Mouse (Mus musculus): ENCODE measurements around the gene Eif2b4. TPM values are rescaled to one million over a fixed set of nuclear protein-coding genes. Genes with fewer than 3 reads are reported as not detected.

Gene Eif2b4
- polyA plus RNA-seq, 1 experiment from 2014 or later = 73.1 TPM

DNA sequence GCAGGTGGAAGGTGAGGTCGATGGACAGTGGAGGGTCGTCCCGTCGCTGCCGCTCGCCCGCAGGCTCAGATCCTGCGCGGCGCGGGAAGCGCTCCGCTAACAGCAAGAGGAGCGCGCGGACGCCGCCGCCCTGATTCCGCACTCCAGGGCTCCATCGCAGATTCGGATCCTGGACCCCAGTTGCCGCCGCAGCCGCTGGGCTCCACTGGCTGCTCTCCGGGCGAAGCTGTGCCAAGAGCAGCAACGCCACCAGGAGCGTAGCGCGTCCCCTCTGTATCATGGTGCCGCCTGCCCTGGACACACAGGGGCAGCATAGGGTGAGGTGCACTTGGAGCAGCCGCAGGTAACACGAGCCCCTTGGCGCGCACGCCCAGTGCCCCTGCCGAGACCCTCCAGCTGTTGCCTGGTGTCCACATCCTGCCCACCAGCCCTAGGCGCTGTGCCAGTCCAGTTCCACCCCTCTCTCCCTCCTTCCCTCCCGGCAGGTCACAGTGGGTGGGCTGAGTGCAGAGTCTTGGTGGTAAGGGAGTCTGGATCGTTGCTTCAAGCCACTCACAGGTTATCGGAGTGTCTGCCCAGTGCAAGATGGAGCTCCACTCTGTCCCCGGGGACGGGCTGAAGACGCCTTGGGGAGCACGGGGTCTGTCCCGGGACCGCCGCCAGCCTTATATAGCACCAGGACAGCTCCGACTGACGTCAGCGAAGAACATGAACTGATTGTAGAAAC, 54.8 kb downstream of the Eif2b4 start, which contains the start of gene Ucn:
Ucn (minus strand) TSS at position 589 of the 727 bp plus-strand sequence.
- 5% methylated on average over 52 of the region's 52 CpGs for WGBS (ENCODE audit: insufficient replicate concordance)
- Histone ChIP-seq H3K9ac (no peak within 1 kb of the TSS), H3K4me1 (no peaks in the 10 kb centered on the region), H3K4me2 (peak within 1 kb of the TSS; percentile 14; the same call in 1 of the 2 replicates), H3K36me3 (peaks cover 12% of the 10 kb centered on the region; the same call in 1 of the 2 replicates), H3K9me3 (replicated peaks) (no peaks in the 10 kb centered on the region), H3K27me3 (replicated peaks) (peaks cover 68% of the 10 kb centered on the region), H3K27ac (no peak within 1 kb of the TSS), H3K4me3 (0 out of 2 replicates have a peak within 1 kb of the TSS, but pooled peaks have one; percentile 6)
- no peak for ATAC-seq

DNA sequence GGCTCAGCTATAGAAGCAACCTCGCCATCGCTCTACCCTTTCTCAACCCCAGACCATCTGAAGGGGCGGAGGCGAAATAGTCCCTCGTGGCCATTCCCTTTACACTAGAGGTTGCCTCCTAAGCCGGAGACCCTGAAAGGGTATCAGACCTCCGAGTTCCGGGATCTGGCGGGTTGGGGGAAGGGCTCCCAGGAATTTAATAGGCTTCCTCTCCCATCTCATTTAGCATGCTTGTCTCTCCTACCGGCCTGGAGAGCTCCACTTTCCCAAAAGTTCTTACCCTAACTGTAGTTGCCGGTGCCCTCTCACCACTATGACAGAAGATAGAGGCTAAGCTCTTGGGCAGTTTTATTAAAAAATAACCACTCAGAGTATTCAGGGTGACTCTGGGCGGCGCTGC, 55.6 kb downstream of the Eif2b4 start:
- Histone ChIP-seq H3K9ac (no peak overlapping the region), H3K36me3 (peaks cover 10% of the 10 kb centered on the region; the same call in 1 of the 2 replicates), H3K4me2 (0 out of 2 replicates have a peak overlapping the region, but pooled peaks have one; percentile 14), H3K27ac (no peak overlapping the region), H3K27me3 (replicated peaks) (peaks cover 76% of the 10 kb centered on the region), H3K9me3 (replicated peaks) (no peaks in the 10 kb centered on the region), H3K4me1 (no peaks in the 10 kb centered on the region), H3K4me3 (0 out of 2 replicates have a peak overlapping the region, but pooled peaks have one; percentile 6)
- WGBS (ENCODE audit: insufficient replicate concordance) = 2% methylated on average over 13 of the region's 13 CpGs
- no peak for ATAC-seq

Other genes starting within 250 kb of the Eif2b4 start
- gene Cgref1, start 247.8 kb downstream of the Eif2b4 start, polyA plus RNA-seq (2016; fragmentation: Nextera tagmentation; extraction: Ambion mirVana) = 4.2 and 5.1 TPM in 2 replicates
- gene Preb, start 233.1 kb downstream of the Eif2b4 start, polyA plus RNA-seq (2016; fragmentation: Nextera tagmentation; extraction: Ambion mirVana) = 110 and 111 TPM in 2 replicates
- 0.06 and 0.08 TPM in 2 replicates for gene Tcf23, start 224.8 kb downstream of the Eif2b4 start, polyA plus RNA-seq (2016; fragmentation: Nextera tagmentation; extraction: Ambion mirVana)
- gene Atraid, start 145.1 kb downstream of the Eif2b4 start, polyA plus RNA-seq (2016; fragmentation: Nextera tagmentation; extraction: Ambion mirVana) = 47.4 and 54.5 TPM in 2 replicates
- gene Slc5a6, start 144.5 kb downstream of the Eif2b4 start, polyA plus RNA-seq (2016; fragmentation: Nextera tagmentation; extraction: Ambion mirVana) = 6.9 and 7.0 TPM in 2 replicates
- gene Cad, start 138.7 kb downstream of the Eif2b4 start, polyA plus RNA-seq (2016; fragmentation: Nextera tagmentation; extraction: Ambion mirVana) = 43.6 and 44.5 TPM in 2 replicates
- not detected in 2 replicates for gene Dnajc5g, start 87.1 kb downstream of the Eif2b4 start, polyA plus RNA-seq (2016; fragmentation: Nextera tagmentation; extraction: Ambion mirVana)
- 0.26 and 0.48 TPM in 2 replicates for gene Slc30a3, start 85.2 kb downstream of the Eif2b4 start, polyA plus RNA-seq (2016; fragmentation: Nextera tagmentation; extraction: Ambion mirVana)
- gene Trim54, start 76.7 kb downstream of the Eif2b4 start, polyA plus RNA-seq (2016; fragmentation: Nextera tagmentation; extraction: Ambion mirVana) = 0.12 TPM in 1 of 2 replicates, not detected in the other
- gene Ucn, start 54.6 kb downstream of the Eif2b4 start, polyA plus RNA-seq (2016; fragmentation: Nextera tagmentation; extraction: Ambion mirVana) = not detected in 2 replicates
- 25.8 and 27.0 TPM in 2 replicates for gene Mpv17, start 39.2 kb downstream of the Eif2b4 start, polyA plus RNA-seq (2016; fragmentation: Nextera tagmentation; extraction: Ambion mirVana)
- gene Gm29609, start 13.5 kb downstream of the Eif2b4 start, polyA plus RNA-seq (2016; fragmentation: Nextera tagmentation; extraction: Ambion mirVana) = 0.90 and 1.3 TPM in 2 replicates
- gene Gtf3c2, start 13.3 kb downstream of the Eif2b4 start, polyA plus RNA-seq (2016; fragmentation: Nextera tagmentation; extraction: Ambion mirVana) = 51.5 and 53.1 TPM in 2 replicates
- gene Snx17, start 203 bp downstream of the Eif2b4 start, polyA plus RNA-seq (2016; fragmentation: Nextera tagmentation; extraction: Ambion mirVana) = 58.2 and 62.3 TPM in 2 replicates
- gene Zfp513, start 8.9 kb upstream of the Eif2b4 start, polyA plus RNA-seq (2016; fragmentation: Nextera tagmentation; extraction: Ambion mirVana) = 4.5 and 7.2 TPM in 2 replicates
- gene Ppm1g, start 27.3 kb upstream of the Eif2b4 start, polyA plus RNA-seq (2016; fragmentation: Nextera tagmentation; extraction: Ambion mirVana) = 195 and 204 TPM in 2 replicates
- 60.1 and 64.8 TPM in 2 replicates for gene Nrbp1, start 47.4 kb upstream of the Eif2b4 start, polyA plus RNA-seq (2016; fragmentation: Nextera tagmentation; extraction: Ambion mirVana)
- not detected in 2 replicates for gene Gm9970, start 47.8 kb upstream of the Eif2b4 start, polyA plus RNA-seq (2016; fragmentation: Nextera tagmentation; extraction: Ambion mirVana)
- 4.6 and 6.1 TPM in 2 replicates for gene Krtcap3, start 58.3 kb upstream of the Eif2b4 start, polyA plus RNA-seq (2016; fragmentation: Nextera tagmentation; extraction: Ambion mirVana)
- gene Ift172, start 97.7 kb upstream of the Eif2b4 start, polyA plus RNA-seq (2016; fragmentation: Nextera tagmentation; extraction: Ambion mirVana) = 8.7 and 10.3 TPM in 2 replicates
- gene Fndc4, start 102.7 kb upstream of the Eif2b4 start, polyA plus RNA-seq (2016; fragmentation: Nextera tagmentation; extraction: Ambion mirVana) = 13.9 and 15.7 TPM in 2 replicates
- 10.3 and 11.2 TPM in 2 replicates for gene Gckr, start 104.0 kb upstream of the Eif2b4 start, polyA plus RNA-seq (2016; fragmentation: Nextera tagmentation; extraction: Ambion mirVana)